Mouse (Mus musculus) liver, postnatal 0 days (tissue): ENCODE measurements around the gene Shank1. TPM values are rescaled to one million over a fixed set of nuclear protein-coding genes. Genes with fewer than 3 reads are reported as not detected.

Experiments
- ATAC-seq: fragments of 200-750 bp; cut with Nextera tagmentation; 2 replicates; pipeline ENCODE4 v1.8.0; 2017; ENCODE audit warnings: mild to moderate bottlenecking, moderate library complexity
- DNase-seq: peaks from one replicate; pipeline ENCODE4 v3.0.0-alpha.2; 2016
- H3K27ac ChIP-seq: fragments of 300-500 bp; sonication (generic); 2 replicates; pipeline ENCODE4 v1.5.1; 2014; ENCODE audit warnings: antibody characterized with exemption, moderate library complexity, mild to moderate bottlenecking, low read depth
- H3K27me3 ChIP-seq: fragments of 300-500 bp; sonication (generic); 2 replicates; pipeline ENCODE4 v1.6.1; 2014; ENCODE audit warnings: low read length, control low read depth, mixed read lengths; ENCODE audit not compliant: insufficient read depth
- H3K36me3 ChIP-seq: fragments of 300-500 bp; sonication (generic); replicated peaks from 2 replicates; pipeline ENCODE4 v1.6.1; 2014; ENCODE audit warnings: mild to moderate bottlenecking, control low read depth, low read length, moderate library complexity, mixed read lengths; ENCODE audit not compliant: insufficient read depth
- H3K4me1 ChIP-seq: fragments of 300-500 bp; sonication (generic); 2 replicates; pipeline ENCODE4 v1.6.1; 2014; ENCODE audit warnings: antibody characterized with exemption, mild to moderate bottlenecking, control low read depth; ENCODE audit not compliant: insufficient read depth
- H3K4me2 ChIP-seq: fragments of 300-500 bp; sonication (generic); 2 replicates; pipeline ENCODE4 v1.6.1; 2014; ENCODE audit warnings: low read depth, mild to moderate bottlenecking, low read length, moderate library complexity, mixed read lengths
- H3K4me3 ChIP-seq: fragments of 300-500 bp; sonication (generic); 2 replicates; pipeline ENCODE4 v1.5.1; 2014; ENCODE audit warnings: low read depth, low read length
- H3K9ac ChIP-seq: fragments of 300-500 bp; sonication (generic); replicated peaks from 2 replicates; pipeline ENCODE4 v1.6.1; 2014; ENCODE audit warnings: mild to moderate bottlenecking, moderate library complexity
- H3K9me3 ChIP-seq: fragments of 300-500 bp; sonication (generic); 2 replicates; pipeline ENCODE4 v1.6.1; 2016; ENCODE audit warnings: mild to moderate bottlenecking, control low read depth, low read length, mixed read lengths
- CTCF ChIP-seq: sonication (generic); IDR thresholded peaks from 2 replicates; pipeline ENCODE4 v1.5.1; 2016; ENCODE audit warnings: antibody characterized with exemption, low read depth
- EP300 ChIP-seq: IDR thresholded peaks from 2 replicates; pipeline ENCODE4 v1.6.1; 2016; ENCODE audit warnings: antibody characterized with exemption, low read depth, mild to moderate bottlenecking
- WGBS: fragments of 180-500 bp; shearing (Covaris S2); extraction: QIAGEN DNeasy Blood & Tissue Kit; methylation state at CpG from one replicate; pipeline ENCODE4 v1.1.7; 2014; ENCODE audit not compliant: insufficient replicate concordance; 5-methylcytosine and 5-hydroxymethylcytosine counted together
- polyA plus RNA-seq: library from polyadenylated mRNA; unstranded; fragments of >200 nt; fragmentation: Nextera tagmentation; extraction: Ambion mirVana; gene quantifications from 2 replicates; pipeline ENCODE4 v1.2.1, GENCODE M21; 2015

Shank1 gene
- polyA plus RNA-seq, 1 experiment from 2014 or later = not detected

DNA sequence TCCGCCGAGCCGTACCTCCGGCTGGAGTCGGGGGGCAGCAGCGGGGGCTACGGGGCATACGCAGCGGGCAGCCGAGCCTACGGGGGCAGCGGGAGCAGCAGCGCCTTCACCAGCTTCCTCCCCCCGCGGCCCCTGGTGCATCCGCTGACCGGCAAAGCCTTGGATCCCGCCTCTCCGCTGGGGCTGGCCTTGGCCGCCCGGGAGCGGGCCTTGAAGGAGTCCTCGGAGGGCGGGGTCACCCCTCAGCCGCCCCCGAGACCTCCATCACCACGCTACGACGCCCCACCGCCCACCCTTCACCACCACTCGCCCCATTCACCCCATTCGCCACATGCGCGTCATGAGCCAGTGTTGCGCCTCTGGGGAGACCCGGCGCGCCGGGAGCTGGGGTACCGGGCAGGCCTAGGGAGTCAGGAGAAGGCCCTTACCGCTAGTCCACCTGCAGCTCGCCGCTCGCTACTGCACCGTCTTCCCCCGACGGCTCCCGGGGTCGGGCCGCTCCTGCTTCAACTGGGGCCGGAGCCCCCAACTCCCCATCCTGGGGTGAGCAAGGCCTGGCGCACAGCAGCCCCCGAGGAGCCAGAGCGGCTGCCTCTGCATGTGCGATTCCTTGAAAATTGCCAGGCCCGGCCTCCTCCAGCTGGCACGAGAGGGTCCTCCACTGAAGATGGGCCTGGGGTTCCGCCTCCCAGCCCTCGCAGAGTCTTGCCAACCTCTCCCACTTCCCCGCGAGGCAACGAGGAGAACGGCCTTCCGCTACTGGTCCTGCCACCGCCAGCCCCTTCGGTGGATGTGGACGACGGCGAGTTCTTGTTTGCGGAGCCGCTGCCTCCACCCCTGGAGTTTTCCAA, 42.9 kb downstream of the Shank1 start:
- H3K27ac ChIP-seq = no peak overlapping the region
- no peak overlapping the region for H3K4me2 ChIP-seq
- no peak for ATAC-seq
- no peaks in the 10 kb centered on the region for H3K36me3 ChIP-seq
- DNase-seq = no peak
- TF ChIP-seq EP300 (no peak), CTCF (no peak)
- H3K27me3 ChIP-seq = peaks cover 88% of the 10 kb centered on the region
- H3K4me3 ChIP-seq = no peak overlapping the region
- no peaks in the 10 kb centered on the region for H3K9me3 ChIP-seq
- WGBS = 4% methylated on average over 49 of the region's 71 CpGs
- 0 out of 2 replicates have a peak, but pooled peaks cover 2% of the 10 kb centered on the region for H3K4me1 ChIP-seq
- no peak overlapping the region for H3K9ac ChIP-seq

DNA sequence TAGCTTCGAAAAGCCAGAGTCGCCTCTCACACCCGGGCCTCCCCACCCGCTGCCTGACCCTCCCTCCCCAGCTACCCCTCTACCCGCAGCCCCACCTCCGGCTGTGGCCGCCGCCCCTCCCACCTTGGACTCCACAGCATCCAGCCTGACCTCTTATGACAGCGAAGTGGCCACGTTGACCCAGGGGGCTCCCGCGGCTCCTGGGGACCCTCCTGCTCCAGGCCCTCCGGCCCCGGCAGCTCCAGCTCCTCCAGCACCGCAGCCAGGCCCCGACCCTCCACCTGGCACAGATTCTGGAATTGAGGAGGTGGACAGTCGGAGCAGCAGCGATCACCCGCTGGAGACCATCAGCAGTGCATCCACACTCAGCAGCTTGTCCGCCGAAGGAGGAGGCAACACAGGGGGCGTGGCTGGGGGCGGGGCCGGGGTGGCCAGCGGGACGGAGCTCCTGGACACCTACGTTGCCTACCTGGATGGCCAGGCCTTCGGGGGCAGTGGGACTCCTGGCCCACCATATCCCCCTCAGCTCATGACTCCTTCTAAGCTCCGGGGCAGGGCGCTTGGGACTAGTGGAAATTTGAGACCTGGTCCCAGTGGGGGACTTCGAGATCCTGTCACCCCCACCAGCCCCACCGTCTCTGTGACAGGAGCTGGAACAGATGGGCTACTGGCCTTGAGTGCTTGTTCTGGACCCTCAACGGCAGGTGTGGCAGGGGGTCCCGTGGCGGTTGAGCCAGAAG, 43.7 kb downstream of the Shank1 start:
- H3K4me2 ChIP-seq = no peak overlapping the region
- no peaks in the 10 kb centered on the region for H3K36me3 ChIP-seq
- 1% methylated on average over 34 of the region's 35 CpGs for WGBS
- TF ChIP-seq CTCF (no peak), EP300 (no peak)
- DNase-seq (peak; percentile 64), ATAC-seq (no peak)
- H3K9ac ChIP-seq = no peak overlapping the region
- peaks cover 93% of the 10 kb centered on the region for H3K27me3 ChIP-seq
- H3K4me1 ChIP-seq = 0 out of 2 replicates have a peak, but pooled peaks cover 2% of the 10 kb centered on the region
- no peaks in the 10 kb centered on the region for H3K9me3 ChIP-seq
- H3K27ac ChIP-seq = no peak overlapping the region
- H3K4me3 ChIP-seq = no peak overlapping the region

DNA sequence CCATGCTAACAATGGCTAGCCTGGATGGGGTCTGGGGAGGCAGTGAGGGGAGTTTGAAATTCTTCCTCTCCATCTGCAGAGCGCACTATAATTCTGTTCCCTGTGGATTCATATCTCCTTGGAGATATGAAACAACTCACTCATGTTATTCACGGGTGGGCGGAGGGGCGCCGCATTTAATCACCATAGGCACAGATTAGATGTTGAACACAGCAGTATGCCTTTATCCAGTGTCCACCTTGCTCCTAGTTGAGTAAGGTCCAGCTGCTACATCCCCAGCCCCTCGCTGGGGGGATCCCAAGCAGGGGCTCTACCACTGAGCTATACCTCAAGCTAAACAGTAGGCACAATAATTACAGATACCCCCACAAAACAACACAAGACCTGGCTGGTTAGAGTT, 45.4 kb downstream of the Shank1 start:
- no peaks in the 10 kb centered on the region for H3K9me3 ChIP-seq
- ATAC-seq = no peak
- H3K4me2 ChIP-seq = no peak overlapping the region
- H3K36me3 ChIP-seq = no peaks in the 10 kb centered on the region
- TF ChIP-seq CTCF (no peak), EP300 (no peak)
- DNase-seq = no peak
- no peak overlapping the region for H3K4me3 ChIP-seq
- WGBS = 74% methylated on average over 6 of the region's 6 CpGs
- peaks cover 13% of the 10 kb centered on the region for H3K4me1 ChIP-seq
- no peak overlapping the region for H3K27ac ChIP-seq
- peaks cover 88% of the 10 kb centered on the region for H3K27me3 ChIP-seq
- H3K9ac ChIP-seq = no peak overlapping the region

DNA sequence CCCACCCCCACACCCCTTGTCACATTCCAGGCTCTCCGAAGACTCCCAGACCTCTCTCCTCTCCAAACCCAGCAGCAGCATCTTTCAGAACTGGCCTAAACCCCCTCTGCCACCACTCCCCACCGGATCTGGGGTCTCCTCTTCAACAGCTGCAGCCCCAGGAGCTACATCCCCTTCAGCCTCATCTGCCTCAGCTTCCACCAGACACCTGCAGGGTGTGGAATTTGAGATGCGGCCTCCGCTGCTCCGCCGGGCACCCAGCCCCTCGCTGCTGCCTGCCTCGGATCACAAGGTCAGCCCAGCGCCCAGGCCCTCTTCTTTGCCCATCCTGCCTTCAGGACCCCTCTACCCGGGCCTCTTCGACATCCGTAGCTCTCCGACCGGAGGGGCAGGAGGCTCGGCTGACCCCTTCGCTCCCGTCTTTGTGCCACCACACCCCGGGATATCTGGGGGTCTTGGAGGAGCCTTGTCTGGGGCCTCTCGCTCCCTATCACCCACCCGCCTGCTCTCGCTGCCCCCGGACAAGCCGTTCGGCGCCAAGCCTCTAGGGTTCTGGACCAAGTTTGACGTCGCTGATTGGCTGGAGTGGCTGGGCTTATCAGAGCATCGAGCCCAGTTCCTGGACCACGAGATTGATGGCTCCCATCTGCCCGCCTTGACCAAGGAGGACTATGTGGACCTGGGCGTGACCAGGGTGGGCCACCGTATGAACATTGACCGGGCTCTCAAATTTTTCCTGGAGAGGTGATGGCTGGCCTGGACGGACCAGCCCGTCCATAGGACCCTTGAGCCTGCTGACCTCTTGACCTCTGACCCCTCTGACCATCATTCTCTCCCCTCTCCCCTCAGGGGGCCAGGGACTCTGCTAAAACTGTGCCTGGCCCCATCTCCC, 46.8 kb downstream of the Shank1 start:
- H3K4me3 ChIP-seq = no peak overlapping the region
- peaks cover 16% of the 10 kb centered on the region for H3K4me1 ChIP-seq
- H3K27ac ChIP-seq = no peak overlapping the region
- WGBS = 3% methylated on average over 34 of the region's 35 CpGs
- peaks cover 80% of the 10 kb centered on the region for H3K27me3 ChIP-seq
- no peak overlapping the region for H3K9ac ChIP-seq
- H3K36me3 ChIP-seq = no peaks in the 10 kb centered on the region
- ATAC-seq = no peak
- no peak for DNase-seq
- TF ChIP-seq CTCF (no peak), EP300 (no peak)
- no peak overlapping the region for H3K4me2 ChIP-seq
- no peaks in the 10 kb centered on the region for H3K9me3 ChIP-seq

DNA sequence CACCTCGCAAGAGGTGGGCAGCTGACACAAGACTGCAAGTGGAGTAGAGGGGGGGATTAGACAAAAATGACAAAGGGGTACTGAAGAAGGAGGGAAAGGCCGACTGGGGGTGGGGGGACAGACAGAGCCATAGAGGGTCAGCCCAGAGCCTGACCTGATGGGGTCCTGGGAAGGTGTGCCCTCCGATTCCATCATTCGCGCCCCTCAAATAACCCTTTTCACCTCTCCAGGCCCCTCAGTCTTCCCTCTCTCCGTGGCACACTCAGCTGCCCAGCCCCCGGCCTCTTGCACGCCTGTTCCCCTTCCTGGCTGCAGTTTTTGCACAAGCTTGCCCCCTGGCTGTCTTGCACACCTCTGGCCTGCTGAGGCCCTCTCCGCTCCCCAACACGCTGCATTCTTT, 47.5 kb downstream of the Shank1 start:
- Histone ChIP-seq H3K9ac (no peak overlapping the region), H3K4me3 (no peak overlapping the region), H3K4me2 (no peak overlapping the region), H3K4me1 (peaks cover 16% of the 10 kb centered on the region), H3K36me3 (no peaks in the 10 kb centered on the region), H3K27ac (no peak overlapping the region), H3K9me3 (no peaks in the 10 kb centered on the region), H3K27me3 (peaks cover 77% of the 10 kb centered on the region)
- 14% methylated on average over 9 of the region's 10 CpGs for WGBS
- no peak for ATAC-seq
- TF ChIP-seq EP300 = no peak
- no peak for TF ChIP-seq CTCF
- no peak for DNase-seq
